Mouse (Mus musculus) embryonic fibroblast, embryonic 13.5 days (primary cell): Measurements from ENCODE around the gene Zfp119a. TPM values are rescaled to one million over a fixed set of nuclear protein-coding genes. Genes with fewer than 3 reads are reported as not detected.

ENCODE experiments used
- H3K27ac ChIP-seq: 2 replicates; pipeline ENCODE4 v1.5.1; 2012; ENCODE audit warnings: low read length, control low read depth, inconsistent platforms; ENCODE audit not compliant: insufficient read depth
- H3K4me1 ChIP-seq: 2 replicates; pipeline ENCODE4 v1.6.1; 2011; ENCODE audit warnings: low read length; ENCODE audit not compliant: control insufficient read depth, insufficient read depth
- H3K4me3 ChIP-seq: 2 replicates; pipeline ENCODE4 v1.5.1; 2011; ENCODE audit warnings: mild to moderate bottlenecking, control low read depth, low read length; ENCODE audit not compliant: insufficient read depth
- CTCF ChIP-seq: IDR thresholded peaks from 2 replicates; pipeline ENCODE4 v1.5.1; 2011; ENCODE audit warnings: mild to moderate bottlenecking, control low read depth, low read length, moderate library complexity, borderline replicate concordance; ENCODE audit not compliant: insufficient read depth
- POLR2A ChIP-seq: IDR thresholded peaks from 2 replicates; pipeline ENCODE4 v1.6.1; 2011; ENCODE audit warnings: low read depth, mild to moderate bottlenecking, control low read depth, low read length, moderate library complexity
- polyA plus RNA-seq: library from polyadenylated mRNA; stranded (reverse); fragments of >200 nt; gene quantifications from 2 replicates; pipeline ENCODE4 v1.2.4, GENCODE M21; 2011; ENCODE audit warnings: low read depth; ENCODE audit not compliant: missing spikeins, insufficient read length

Gene Zfp119a
- polyA plus RNA-seq, 1 experiment, result 5.6 TPM

GRCm38 (mm10) chr17:55821566-55821965 is 57.2 kb downstream of the Zfp119a start:
- H3K27ac ChIP-seq, result no peak overlapping the region
- no peak for TF ChIP-seq POLR2A
- no peak for TF ChIP-seq CTCF
- no peak overlapping the region for H3K4me3 ChIP-seq
- H3K4me1 ChIP-seq, result no peaks in the 10 kb centered on the region

GRCm38 (mm10) chr17:55816853-55817252 is 61.9 kb downstream of the Zfp119a start:
- TF ChIP-seq CTCF (no peak), POLR2A (no peak)
- no peak overlapping the region for H3K27ac ChIP-seq
- no peaks in the 10 kb centered on the region for H3K4me1 ChIP-seq
- H3K4me3 ChIP-seq, result no peak overlapping the region

Other genes with a start within 250 kb of the Zfp119a start
- gene Pot1b, start 166.3 kb downstream of the Zfp119a start, polyA plus RNA-seq, result 7.2 and 10.1 TPM in 2 replicates
- gene Adgre4, start 128.9 kb downstream of the Zfp119a start, polyA plus RNA-seq, result not detected in 2 replicates
- 5.8 and 10.1 TPM in 2 replicates for gene Zfp959, start 13.2 kb upstream of the Zfp119a start, polyA plus RNA-seq
- gene Zfp119b, start 70.6 kb upstream of the Zfp119a start, polyA plus RNA-seq, result 4.6 and 5.4 TPM in 2 replicates
- gene Ebi3, start 73.7 kb upstream of the Zfp119a start, polyA plus RNA-seq, result not detected in 2 replicates
- 8.0 and 8.9 TPM in 2 replicates for gene Yju2, start 80.2 kb upstream of the Zfp119a start, polyA plus RNA-seq
- 0.39 TPM in 1 of 2 replicates, not detected in the other for gene Shd, start 91.5 kb upstream of the Zfp119a start, polyA plus RNA-seq
- 5.9 and 9.5 TPM in 2 replicates for gene Fsd1, start 107.6 kb upstream of the Zfp119a start, polyA plus RNA-seq
- gene Stap2, start 126.7 kb upstream of the Zfp119a start, polyA plus RNA-seq, result 0.35 and 0.58 TPM in 2 replicates
- 45.3 and 51.1 TPM in 2 replicates for gene Mpnd, start 126.8 kb upstream of the Zfp119a start, polyA plus RNA-seq
- gene Sh3gl1, start 157.7 kb upstream of the Zfp119a start, polyA plus RNA-seq, result 89.5 and 105 TPM in 2 replicates
- 13.3 and 13.9 TPM in 2 replicates for gene Chaf1a, start 161.5 kb upstream of the Zfp119a start, polyA plus RNA-seq
- gene Ubxn6, start 196.1 kb upstream of the Zfp119a start, polyA plus RNA-seq, result 35.2 and 36.6 TPM in 2 replicates
- gene Hdgfl2, start 200.7 kb upstream of the Zfp119a start, polyA plus RNA-seq, result 55.0 and 57.9 TPM in 2 replicates
- 0.14 and 0.70 TPM in 2 replicates for gene Plin4, start 230.9 kb upstream of the Zfp119a start, polyA plus RNA-seq
- gene Plin5, start 238.7 kb upstream of the Zfp119a start, polyA plus RNA-seq, result not detected in 2 replicates
- not detected in 2 replicates for gene Lrg1, start 243.1 kb upstream of the Zfp119a start, polyA plus RNA-seq